Mouse (Mus musculus) retina, embryonic 14.5 days (tissue): Measurements from ENCODE around the gene Tma7.

Source experiments
- DNase-seq: peaks from one replicate; pipeline ENCODE4 v3.0.0-alpha.2; 2015; ENCODE audit warnings: low spot score

Gene Tma7

DNA sequence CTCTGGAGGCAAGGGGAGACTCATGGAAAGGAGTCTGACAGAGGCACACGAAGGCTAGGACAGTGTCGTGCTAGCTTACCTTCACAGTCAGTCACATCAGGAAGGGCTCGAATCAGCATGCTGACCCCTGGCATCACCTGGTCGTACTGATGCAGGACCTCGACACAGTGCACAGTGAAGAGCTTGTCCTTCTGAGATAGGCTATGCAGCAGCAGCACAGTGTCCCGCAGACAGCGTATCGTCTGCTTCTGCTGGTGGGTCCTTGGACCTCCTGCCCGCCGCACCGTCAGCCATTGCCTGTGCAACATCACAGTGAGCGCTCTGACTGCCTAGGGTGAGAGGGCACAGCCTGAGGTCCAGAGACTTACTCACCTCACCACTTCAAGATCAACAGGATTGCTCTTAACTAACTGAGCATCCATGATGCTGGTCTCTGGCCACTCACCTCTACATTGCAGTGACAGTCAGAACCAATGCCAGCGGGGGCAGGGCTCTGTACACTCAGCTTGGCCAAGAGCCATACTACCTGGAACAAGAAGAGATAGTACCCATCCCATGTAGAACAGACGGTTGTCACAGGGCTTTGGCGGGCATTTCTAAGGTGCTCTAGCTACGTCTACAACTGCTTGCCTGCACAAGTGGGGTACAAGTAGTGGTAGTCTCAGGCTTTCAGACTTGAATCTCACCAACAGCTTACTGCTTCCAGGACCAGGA lies 22.0 kb downstream of the Tma7 start:
- no peak for DNase-seq

- DNase-seq, result peak; percentile 92
Measured at GRCm38 (mm10) chr9:109059136-109059903, 23.1 kb downstream of the Tma7 start, which contains the start of gene Trex1. Gene Trex1, minus strand, starts transcription at chr9:109059734.

GRCm38 (mm10) chr9:109058006-109058765 lies 24.2 kb downstream of the Tma7 start:
- no peak for DNase-seq

DNA sequence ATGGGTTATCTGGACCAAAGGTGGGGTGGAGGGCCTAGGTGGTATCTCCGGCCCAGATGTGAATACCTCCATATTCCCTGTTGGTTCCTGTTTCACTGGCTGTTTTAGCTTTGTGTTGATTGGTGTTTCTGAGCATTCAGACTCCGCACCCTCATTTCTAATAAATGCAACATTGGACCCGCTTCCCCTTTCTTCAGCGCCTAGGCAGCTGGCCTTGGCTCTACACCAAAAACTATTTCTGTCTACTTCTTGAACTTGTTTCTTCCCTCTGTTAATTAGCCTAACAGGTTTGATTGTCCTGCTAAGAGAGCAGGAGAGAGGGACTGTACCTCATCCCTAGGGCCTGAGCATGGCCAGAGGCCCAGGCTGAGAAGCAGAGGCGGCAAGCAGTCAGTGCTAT lies 24.8 kb downstream of the Tma7 start:
- DNase-seq, result no peak

- DNase-seq, result no peak
Measured at GRCm38 (mm10) chr9:109056916-109057315, 25.5 kb downstream of the Tma7 start.

- no peak for DNase-seq
Measured at GRCm38 (mm10) chr9:109056081-109056690, 26.2 kb downstream of the Tma7 start.

- DNase-seq, result no peak
Measured at GRCm38 (mm10) chr9:109055271-109056030, 26.9 kb downstream of the Tma7 start.

DNA sequence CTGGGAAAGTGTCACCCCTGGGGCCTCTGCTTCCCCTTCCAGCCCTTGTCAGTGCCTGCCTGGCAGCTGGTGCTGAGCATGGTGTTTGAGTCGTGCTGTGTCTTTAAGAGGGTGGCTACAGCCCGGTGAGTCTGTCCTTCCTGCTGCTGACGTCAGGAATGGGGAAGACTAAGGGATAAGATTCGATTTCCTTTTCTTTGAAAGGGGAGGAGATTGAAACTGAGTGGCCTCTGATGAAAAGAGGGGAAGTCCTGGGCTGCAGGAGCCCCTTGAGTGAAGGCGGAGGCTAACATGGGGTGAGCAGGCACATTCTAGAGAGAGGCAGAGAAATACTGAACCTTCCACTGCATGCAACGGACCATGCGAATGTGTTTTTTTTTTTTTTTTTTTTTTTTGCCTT lies 27.7 kb downstream of the Tma7 start:
- DNase-seq, result peak; percentile 59

- no peak for DNase-seq
Measured at GRCm38 (mm10) chr9:109053851-109054250, 28.5 kb downstream of the Tma7 start.

GRCm38 (mm10) chr9:109053366-109053765 lies 29.0 kb downstream of the Tma7 start:
- DNase-seq, result no peak

- DNase-seq, result no peak
Measured at GRCm38 (mm10) chr9:109052490-109053260, 29.7 kb downstream of the Tma7 start.

DNA sequence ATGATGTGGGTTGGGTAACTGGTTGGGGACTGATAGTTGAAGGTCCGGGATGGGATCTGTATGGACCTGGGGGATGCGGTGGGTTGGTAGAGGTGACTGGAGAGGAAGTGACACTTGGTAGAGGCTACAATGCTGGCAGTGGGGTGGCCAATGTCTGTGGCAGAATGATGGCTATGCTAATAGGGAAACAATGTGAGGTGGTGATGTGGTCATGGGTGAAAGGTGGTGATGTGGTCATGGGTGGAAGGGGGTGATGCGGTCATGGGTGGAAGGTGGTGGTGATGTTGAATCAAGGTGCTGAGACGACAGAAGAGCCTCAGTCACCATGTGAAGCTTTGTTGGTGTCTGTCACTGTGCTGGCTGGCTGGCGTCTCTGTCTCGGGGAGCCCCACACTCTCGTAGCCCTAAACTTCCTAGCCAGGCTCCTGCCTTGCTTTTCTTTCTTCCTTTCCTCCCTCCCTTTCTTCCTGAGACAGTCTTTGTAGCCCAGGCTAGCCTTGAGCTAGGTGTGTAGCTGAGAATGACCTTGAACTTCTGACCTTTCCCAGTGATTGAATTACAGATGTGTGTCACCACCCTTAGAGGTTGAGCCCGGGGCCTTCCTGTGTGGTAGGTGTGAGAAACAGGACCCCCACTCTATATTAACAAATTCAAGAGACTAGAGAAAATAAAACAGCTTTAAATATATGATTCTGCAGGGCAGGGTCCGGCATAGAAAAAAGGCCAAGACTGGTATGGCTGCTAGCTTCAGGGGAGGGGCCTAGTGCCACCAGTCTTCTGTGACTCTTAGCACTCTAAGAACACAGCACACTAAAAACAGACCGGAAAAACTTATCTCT lies 30.5 kb downstream of the Tma7 start:
- DNase-seq, result no peak

GRCm38 (mm10) chr9:109051011-109051501 lies 31.3 kb downstream of the Tma7 start:
- no peak for DNase-seq

- DNase-seq, result no peak
Measured at GRCm38 (mm10) chr9:109050674-109050997, 31.8 kb downstream of the Tma7 start.

DNA sequence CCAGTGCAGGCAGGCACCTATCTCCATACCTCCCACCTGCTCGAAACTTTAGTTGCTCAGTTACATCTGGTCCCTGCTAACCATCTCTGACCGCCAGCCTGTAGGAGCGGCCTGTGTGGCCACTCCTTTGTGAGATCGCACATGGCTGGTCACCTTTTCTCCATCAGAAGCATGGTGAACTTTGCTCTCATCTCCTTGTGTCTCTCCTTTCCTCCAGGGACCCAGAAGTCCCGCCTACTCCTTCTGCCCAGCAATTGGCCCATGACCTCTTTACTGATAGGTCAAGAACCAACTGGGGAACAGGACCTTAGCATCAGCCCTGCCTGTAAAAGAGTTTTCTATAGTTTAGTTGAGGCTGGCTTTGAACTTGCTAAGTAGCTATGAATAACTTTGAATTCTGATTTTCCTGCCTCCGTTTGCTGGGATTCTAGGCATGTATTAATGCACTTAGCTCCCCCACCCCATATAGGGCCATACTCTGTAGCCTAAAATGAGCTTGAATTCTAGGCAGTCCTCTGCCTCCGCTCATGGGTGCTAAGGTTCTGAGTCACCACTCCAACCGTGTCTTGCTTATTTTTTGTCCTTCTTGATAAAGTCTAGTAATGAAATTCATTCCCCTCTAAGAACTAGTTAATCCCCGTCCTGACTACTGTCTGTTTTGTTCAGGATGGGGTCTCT lies 32.3 kb downstream of the Tma7 start:
- DNase-seq, result no peak

GRCm38 (mm10) chr9:109049316-109049715 lies 33.1 kb downstream of the Tma7 start:
- no peak for DNase-seq

GRCm38 (mm10) chr9:109046306-109046705 lies 36.1 kb downstream of the Tma7 start:
- peak; percentile 69 for DNase-seq

DNA sequence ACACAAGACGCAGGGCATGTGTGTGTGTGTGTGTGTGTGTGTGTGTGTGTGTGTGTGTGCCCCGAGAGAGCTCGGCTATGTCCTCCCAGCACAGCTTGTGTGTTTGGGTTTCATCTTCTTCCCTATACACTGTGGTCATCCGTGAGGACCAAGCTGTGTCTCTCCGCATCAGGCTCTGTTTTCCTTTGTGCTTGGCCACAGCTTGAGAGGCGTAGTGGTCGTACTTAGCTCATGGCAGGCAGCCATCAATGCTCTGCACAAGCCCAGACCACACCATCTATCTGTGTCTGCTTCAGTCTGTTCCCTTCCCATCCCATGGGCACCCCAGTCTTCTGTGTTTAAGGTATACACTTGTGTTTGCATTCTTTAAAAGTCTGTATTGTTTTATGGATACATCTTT lies 41.0 kb downstream of the Tma7 start:
- no peak for DNase-seq

- no peak for DNase-seq
Measured at GRCm38 (mm10) chr9:109040906-109041305, 41.5 kb downstream of the Tma7 start.
